In genomic region chr2:132922076-132922873, GRCm38 (mm10) we compare ENCODE assay signal across 21 mouse cellular contexts. TPM values are rescaled to one million over a fixed set of nuclear protein-coding genes. Genes with fewer than 3 reads are reported as not detected.
DNase-seq lines count a peak whose midpoint lies in the region; ATAC-seq and TF ChIP-seq lines count a peak whose summit lies in the region.
"Had no signal": no experiment of that assay in that cellular context is flagged by ENCODE, and none has a peak within 500 bp of the region (broad histone marks: within the 10 kb centered on the region; RNA-seq: fewer than 3 reads in every experiment).

No protein-coding gene starts in this region.

- no peak for TF ChIP-seq POLR2A in liver, adult 2 months (IDR thresholded peaks at IDR 0.05; ENCODE audit: extremely low read depth, insufficient read depth, low read length)
- no peak for TF ChIP-seq POLR2A in small intestine, adult 2 months (IDR thresholded peaks at IDR 0.05; ENCODE audit: low read depth, low read length)

- WGBS in liver, adult 2 months = 60% methylated on average over 9 of the region's 9 CpGs
- 71% methylated on average over 9 of the region's 9 CpGs for WGBS in liver, embryonic 11.5 days
- 53% methylated on average over 9 of the region's 9 CpGs for WGBS in intestine, embryonic 16.5 days
- 27% methylated on average over 9 of the region's 9 CpGs for WGBS in small intestine, adult 2 months

- H3K36me3 ChIP-seq in liver, adult 2 months (ENCODE audit: control insufficient read depth, insufficient read depth, low read length) = no peaks in the 10 kb centered on the region
- no peaks in the 10 kb centered on the region for H3K36me3 ChIP-seq in liver, embryonic 11.5 days (ENCODE audit: control insufficient read depth, insufficient read depth, low read length)
- peaks cover 5% of the 10 kb centered on the region; the same call in 1 of the 2 replicates for H3K36me3 ChIP-seq in intestine, embryonic 16.5 days (ENCODE audit: control insufficient read depth, insufficient read depth, low read length)
- peaks cover 17% of the 10 kb centered on the region for H3K36me3 ChIP-seq in small intestine, adult 2 months (ENCODE audit: control insufficient read depth, insufficient read depth, low read length)
- H3K36me3 ChIP-seq: hindbrain, embryonic 15.5 days; midbrain, embryonic 12.5 days; neural tube, embryonic 12.5 days had no signal

- H3K27ac ChIP-seq in liver, adult 2 months (replicated peaks; ENCODE audit: insufficient read depth, low read depth, low read length) = no peak overlapping the region
- no peak overlapping the region for H3K27ac ChIP-seq in liver, embryonic 11.5 days (ENCODE audit: low read depth, low read length)
- peak overlapping the region; percentile 88 for H3K27ac ChIP-seq in intestine, embryonic 16.5 days (ENCODE audit: low read length)
- peak overlapping the region; percentile 99 for H3K27ac ChIP-seq in small intestine, adult 2 months (ENCODE audit: insufficient read depth, low read depth, low read length)
- H3K27ac ChIP-seq: forebrain, embryonic 13.5 days; heart, adult 2 months; hindbrain, embryonic 15.5 days; midbrain, embryonic 12.5 days; neural tube, embryonic 12.5 days had no signal

- H3K27me3 ChIP-seq in liver, adult 2 months (ENCODE audit: control insufficient read depth, insufficient read depth, low read length) = no peaks in the 10 kb centered on the region
- H3K27me3 ChIP-seq in liver, embryonic 11.5 days (replicated peaks; ENCODE audit: control insufficient read depth, insufficient read depth, low read length) = no peaks in the 10 kb centered on the region
- no peaks in the 10 kb centered on the region for H3K27me3 ChIP-seq in intestine, embryonic 16.5 days (replicated peaks; ENCODE audit: control insufficient read depth, insufficient read depth, low read length)
- no peaks in the 10 kb centered on the region for H3K27me3 ChIP-seq in small intestine, adult 2 months (ENCODE audit: control insufficient read depth, insufficient read depth, low read length)
- H3K27me3 ChIP-seq: forebrain, embryonic 13.5 days; hindbrain, embryonic 15.5 days; midbrain, embryonic 12.5 days; neural tube, embryonic 12.5 days had no signal

- H3K9ac ChIP-seq in liver, adult 2 months (ENCODE audit: low read depth, low read length) = no peak overlapping the region
- no peak overlapping the region for H3K9ac ChIP-seq in liver, embryonic 11.5 days (ENCODE audit: low read depth, low read length)
- H3K9ac ChIP-seq in intestine, embryonic 16.5 days (ENCODE audit: low read depth, low read length) = 0 out of 2 replicates have a peak overlapping the region, but pooled peaks have one; percentile 4
- H3K9ac ChIP-seq: forebrain, embryonic 13.5 days; hindbrain, embryonic 15.5 days; midbrain, embryonic 12.5 days; neural tube, embryonic 12.5 days had no signal

- no peak for ATAC-seq in liver, embryonic 11.5 days (replicated peaks; ENCODE audit: low FRiP score)
- ATAC-seq in intestine, embryonic 16.5 days = peak; percentile 84
- ATAC-seq: forebrain, embryonic 13.5 days had no signal

- H3K4me3 ChIP-seq in liver, adult 2 months (ENCODE audit: insufficient read depth, low read depth, low read length) = no peak overlapping the region
- H3K4me3 ChIP-seq in liver, embryonic 11.5 days (ENCODE audit: low read depth, low read length) = no peak overlapping the region
- H3K4me3 ChIP-seq in intestine, embryonic 16.5 days (ENCODE audit: low read length) = no peak overlapping the region
- H3K4me3 ChIP-seq in small intestine, adult 2 months (ENCODE audit: low read depth, low read length) = no peak overlapping the region
- H3K4me3 ChIP-seq: forebrain, embryonic 13.5 days; heart, adult 2 months; hindbrain, embryonic 15.5 days; midbrain, embryonic 12.5 days; neural tube, embryonic 12.5 days had no signal

- peak; percentile 74 for DNase-seq in liver, adult 2 months (ENCODE audit: extremely low read depth, low read depth, low spot score)
- DNase-seq in liver, embryonic 11.5 days (ENCODE audit: low spot score) = no peak
- peak; percentile 11 for DNase-seq in forelimb bud, embryonic 11.5 days (ENCODE audit: low read depth, low spot score)
- no peak for DNase-seq in c-Kit-positive CD71-positive TER-119-positive erythroid progenitor cells, embryonic 14.5 days (ENCODE audit: low spot score)
- no peak for DNase-seq in adrenal gland, adult (ENCODE audit: inconsistent age in 2 of 2, low spot score in 1 of 2)
- DNase-seq in thymus, postnatal 36 days = no peak
- DNase-seq: adrenal gland, adult 2 months; cerebellum, adult 9-11 months; gastrocnemius, postnatal 25 days; heart, adult 2 months; heart, postnatal 4 days; thymus, postnatal 14 days had no signal

- no peak for TF ChIP-seq CTCF in liver, adult 2 months (IDR thresholded peaks at IDR 0.05; ENCODE audit: low read depth, low read length)
- TF ChIP-seq CTCF in small intestine, adult 2 months (IDR thresholded peaks at IDR 0.05; ENCODE audit: extremely low read depth, insufficient read length, insufficient replicate concordance, low read depth, low read length) = no peak

- H3K79me2 ChIP-seq in liver, adult 2 months (ENCODE audit: control insufficient read depth, insufficient read depth, low read length) = no peaks in the 10 kb centered on the region

- no peak overlapping the region for H3K4me2 ChIP-seq in liver, embryonic 11.5 days
- no peak overlapping the region for H3K4me2 ChIP-seq in intestine, embryonic 16.5 days (ENCODE audit: low read depth, low read length)
- H3K4me2 ChIP-seq: forebrain, embryonic 13.5 days; hindbrain, embryonic 15.5 days; midbrain, embryonic 12.5 days; neural tube, embryonic 12.5 days had no signal

- peaks cover 9% of the 10 kb centered on the region; the same call in 1 of the 2 replicates for H3K4me1 ChIP-seq in liver, adult 2 months (ENCODE audit: control insufficient read depth, insufficient read depth, low read length)
- no peaks in the 10 kb centered on the region for H3K4me1 ChIP-seq in liver, embryonic 11.5 days (replicated peaks; ENCODE audit: control insufficient read depth, insufficient read depth, low read length)
- 0 out of 2 replicates have a peak, but pooled peaks cover 5% of the 10 kb centered on the region for H3K4me1 ChIP-seq in intestine, embryonic 16.5 days (ENCODE audit: control insufficient read depth, insufficient read depth, low read length)
- H3K4me1 ChIP-seq in small intestine, adult 2 months (ENCODE audit: control insufficient read depth, insufficient read depth, insufficient read length, low read length) = peaks cover 5% of the 10 kb centered on the region; the same call in 1 of the 2 replicates
- H3K4me1 ChIP-seq: forebrain, embryonic 13.5 days; hindbrain, embryonic 15.5 days; neural tube, embryonic 12.5 days had no signal

- H3K9me3 ChIP-seq in liver, embryonic 11.5 days (ENCODE audit: control insufficient read depth, low read length) = no peaks in the 10 kb centered on the region
- no peaks in the 10 kb centered on the region for H3K9me3 ChIP-seq in intestine, embryonic 16.5 days (ENCODE audit: control insufficient read depth, low read length)
- H3K9me3 ChIP-seq: forebrain, embryonic 13.5 days; hindbrain, embryonic 15.5 days; midbrain, embryonic 12.5 days; neural tube, embryonic 12.5 days had no signal

RNA-seq across cellular contexts. Expression of gene Fermt1, which starts 23.4 kb away (rescaled TPM):
- total RNA-seq in liver, adult 2 months (2014; rRNA removed) = 0.20 and 0.28 TPM in 2 replicates
- polyA plus RNA-seq in liver, adult 2 months (2012; rRNA removed) = 0.02 and 0.38 TPM in 2 replicates
- polyA plus RNA-seq in liver, embryonic 11.5 days (2014; fragmentation: Nextera tagmentation; extraction: Ambion mirVana) = 0.60 and 0.71 TPM in 2 replicates
- 52.0 and 53.2 TPM in 2 replicates for polyA plus RNA-seq in intestine, embryonic 16.5 days (2015; fragmentation: Nextera tagmentation; extraction: Ambion mirVana)
- polyA plus RNA-seq in small intestine, adult 2 months (2012; rRNA removed) = 11.2 and 19.7 TPM in 2 replicates
- total RNA-seq: adrenal gland, adult 2 months; gastrocnemius, postnatal 25 days; heart, adult 2 months; heart, postnatal 4 days; megakaryocyte progenitor cell, adult 5-6 weeks had no signal
- polyA plus RNA-seq: adrenal gland, adult 2 months; C2C12; forebrain, embryonic 13.5 days; heart, embryonic 14.5 days had no signal

RNA-seq across cellular contexts. Expression of gene Lrrn4, which starts 41.6 kb away (rescaled TPM):
- 0.13 and 0.37 TPM in 2 replicates for total RNA-seq in liver, adult 2 months (2014; rRNA removed)
- 0.61 and 0.73 TPM in 2 replicates for polyA plus RNA-seq in liver, adult 2 months (2012; rRNA removed)
- 3.2 and 3.9 TPM in 2 replicates for polyA plus RNA-seq in liver, embryonic 11.5 days (2014; fragmentation: Nextera tagmentation; extraction: Ambion mirVana)
- polyA plus RNA-seq in intestine, embryonic 16.5 days (2015; fragmentation: Nextera tagmentation; extraction: Ambion mirVana) = 7.9 and 10.0 TPM in 2 replicates
- polyA plus RNA-seq in small intestine, adult 2 months (2012; rRNA removed) = 0.74 and 4.0 TPM in 2 replicates
- total RNA-seq: gastrocnemius, postnatal 25 days had no signal
- polyA plus RNA-seq: C2C12 had no signal

Comparison
In these comparisons a context has a peak if more than half of its experiments do, and no peak if none do; other contexts are left out.
1. DNase-seq: peak in liver, adult 2 months (single experiment) and forelimb bud, embryonic 11.5 days (single experiment); none in liver, embryonic 11.5 days (single experiment), c-Kit-positive CD71-positive TER-119-positive erythroid progenitor cells, embryonic 14.5 days (single experiment), adrenal gland, adult (0 of 2) and thymus, postnatal 36 days (0 of 2).
2. H3K27ac ChIP-seq: peak in intestine, embryonic 16.5 days (single experiment) and small intestine, adult 2 months (single experiment); none in liver, adult 2 months (single experiment) and liver, embryonic 11.5 days (single experiment).